Mouse (Mus musculus): Measurements from ENCODE around the gene Clptm1l. TPM values are rescaled to one million over a fixed set of nuclear protein-coding genes. Genes with fewer than 3 reads are reported as not detected.

Gene Clptm1l
- polyA plus RNA-seq (2012): 34.4 TPM in 2 replicates

GRCm38 (mm10) chr13:73603522-73604155 is at the start of gene Clptm1l:
TSS of gene Clptm1l (plus strand) at chr13:73604006.

GRCm38 (mm10) chr13:73626745-73627549 is 23.1 kb downstream of the Clptm1l start, which contains the start of gene Tert:
TSS of gene Tert (plus strand) at chr13:73626911.

Other genes with a start within 250 kb of the Clptm1l start
- 11.1 and 11.5 TPM in 2 replicates for gene Lpcat1, start 136.8 kb upstream of the Clptm1l start, polyA plus RNA-seq (2012)
- gene Slc6a3, start 67.3 kb upstream of the Clptm1l start, polyA plus RNA-seq (2012): not detected in 2 replicates
- 0.16 and 0.60 TPM in 2 replicates for gene Tert, start 22.9 kb downstream of the Clptm1l start, polyA plus RNA-seq (2012)
- not detected in 2 replicates for gene Slc6a18, start 74.0 kb downstream of the Clptm1l start, polyA plus RNA-seq (2012)
- gene Slc6a19, start 100.9 kb downstream of the Clptm1l start, polyA plus RNA-seq (2012): not detected in 2 replicates
- gene Slc12a7, start 129.1 kb downstream of the Clptm1l start, polyA plus RNA-seq (2012): 8.1 and 14.7 TPM in 2 replicates
- 0.06 and 0.17 TPM in 2 replicates for gene Nkd2, start 243.6 kb downstream of the Clptm1l start, polyA plus RNA-seq (2012)